Mouse (Mus musculus) c-Kit-positive CD71-positive TER-119-positive erythroid progenitor cells, embryonic 14.5 days (primary cell): ENCODE data around the gene Mt4.

Source experiments
- DNase-seq: peaks from one replicate; pipeline ENCODE4 v3.0.0-alpha.2; 2013; ENCODE audit warnings: low spot score

Mt4 gene

GRCm38 (mm10) chr8:94136933-94137332 lies at the start of gene Mt4:
Mt4 (plus strand) TSS chr8:94137197.
- DNase-seq = no peak

- DNase-seq = no peak
Measured at GRCm38 (mm10) chr8:94087964-94088363, 49.0 kb upstream of the Mt4 start.

GRCm38 (mm10) chr8:94089715-94090114 lies 47.3 kb upstream of the Mt4 start:
- no peak for DNase-seq

- DNase-seq = no peak
Measured at GRCm38 (mm10) chr8:94092848-94093247, 44.1 kb upstream of the Mt4 start.

GRCm38 (mm10) chr8:94094281-94094680 lies 42.7 kb upstream of the Mt4 start:
- DNase-seq = no peak

- DNase-seq = peak; percentile 96
Measured at GRCm38 (mm10) chr8:94098081-94098974, 38.7 kb upstream of the Mt4 start, which contains the start of gene Bbs2. Bbs2 (minus strand) TSS chr8:94098928.

- no peak for DNase-seq
Measured at GRCm38 (mm10) chr8:94098996-94099395, 38.0 kb upstream of the Mt4 start.

- no peak for DNase-seq
Measured at GRCm38 (mm10) chr8:94104146-94104545, 32.9 kb upstream of the Mt4 start.

- no peak for DNase-seq
Measured at GRCm38 (mm10) chr8:94107871-94108270, 29.1 kb upstream of the Mt4 start.

GRCm38 (mm10) chr8:94109396-94109795 lies 27.6 kb upstream of the Mt4 start:
- peak; percentile 80 for DNase-seq

- no peak for DNase-seq
Measured at GRCm38 (mm10) chr8:94109835-94110234, 27.2 kb upstream of the Mt4 start.

- no peak for DNase-seq
Measured at GRCm38 (mm10) chr8:94110526-94111177, 26.3 kb upstream of the Mt4 start.

- no peak for DNase-seq
Measured at GRCm38 (mm10) chr8:94113435-94113834, 23.6 kb upstream of the Mt4 start.

GRCm38 (mm10) chr8:94113972-94114371 lies 23.0 kb upstream of the Mt4 start:
- no peak for DNase-seq

- DNase-seq = peak; percentile 57
Measured at GRCm38 (mm10) chr8:94118776-94119430, 18.1 kb upstream of the Mt4 start.

GRCm38 (mm10) chr8:94121625-94122024 lies 15.4 kb upstream of the Mt4 start:
- no peak for DNase-seq

- no peak for DNase-seq
Measured at GRCm38 (mm10) chr8:94122711-94123468, 14.1 kb upstream of the Mt4 start.

GRCm38 (mm10) chr8:94127711-94128110 lies 9.3 kb upstream of the Mt4 start:
- no peak for DNase-seq

- DNase-seq = no peak
Measured at GRCm38 (mm10) chr8:94129133-94129789, 7.7 kb upstream of the Mt4 start.

- DNase-seq = no peak
Measured at GRCm38 (mm10) chr8:94130126-94130525, 6.9 kb upstream of the Mt4 start.

GRCm38 (mm10) chr8:94132096-94132495 lies 4.9 kb upstream of the Mt4 start:
- no peak for DNase-seq
